Mouse (Mus musculus): ENCODE data around the gene 1600002K03Rik. TPM values are rescaled to one million over a fixed set of nuclear protein-coding genes. Genes with fewer than 3 reads are reported as not detected.

Gene 1600002K03Rik
- total and polyA plus RNA-seq, 2 experiments: 5.1 to 10.0 TPM

GRCm38 (mm10) chr10:80139975-80140665 is 32.6 kb upstream of the 1600002K03Rik start:
- H3K4me1 ChIP-seq (ENCODE audit: control insufficient read depth, insufficient read depth, low read length): peaks cover 20% of the 10 kb centered on the region
- H3K27me3 ChIP-seq (ENCODE audit: control insufficient read depth, insufficient read depth, low read length): no peaks in the 10 kb centered on the region
- no peak overlapping the region for H3K27ac ChIP-seq (replicated peaks; ENCODE audit: insufficient read depth, low read depth, low read length)
- H3K4me3 ChIP-seq (ENCODE audit: insufficient read depth, low read depth, low read length): no peak overlapping the region
- 86% methylated on average over 11 of the region's 11 CpGs for WGBS
- H3K9ac ChIP-seq (ENCODE audit: low read depth, low read length): no peak overlapping the region
- H3K36me3 ChIP-seq (ENCODE audit: control insufficient read depth, insufficient read depth, low read length): peaks cover 3% of the 10 kb centered on the region; the same call in 1 of the 2 replicates
- H3K79me2 ChIP-seq (ENCODE audit: control insufficient read depth, insufficient read depth, low read length): peaks cover 17% of the 10 kb centered on the region
- DNase-seq (ENCODE audit: extremely low read depth, low read depth, low spot score): no peak
- no peak for TF ChIP-seq CTCF (IDR thresholded peaks at IDR 0.05; ENCODE audit: low read depth, low read length)
- no peak for TF ChIP-seq POLR2A (IDR thresholded peaks at IDR 0.05; ENCODE audit: extremely low read depth, insufficient read depth, low read length)

- H3K9ac ChIP-seq (ENCODE audit: low read depth, low read length): peak within 1 kb of the TSS; percentile 67
- peaks cover 20% of the 10 kb centered on the region for H3K79me2 ChIP-seq (ENCODE audit: control insufficient read depth, insufficient read depth, low read length)
- H3K27ac ChIP-seq (replicated peaks; ENCODE audit: insufficient read depth, low read depth, low read length): peak within 1 kb of the TSS; percentile 72
- TF ChIP-seq POLR2A (IDR thresholded peaks at IDR 0.05; ENCODE audit: extremely low read depth, insufficient read depth, low read length) (no peak), CTCF (IDR thresholded peaks at IDR 0.05; ENCODE audit: low read depth, low read length) (no peak)
- 84% methylated on average over 10 of the region's 10 CpGs for WGBS
- H3K36me3 ChIP-seq (ENCODE audit: control insufficient read depth, insufficient read depth, low read length): peaks cover 3% of the 10 kb centered on the region; the same call in 1 of the 2 replicates
- no peaks in the 10 kb centered on the region for H3K27me3 ChIP-seq (ENCODE audit: control insufficient read depth, insufficient read depth, low read length)
- DNase-seq (ENCODE audit: extremely low read depth, low read depth, low spot score): no peak
- peaks cover 23% of the 10 kb centered on the region for H3K4me1 ChIP-seq (ENCODE audit: control insufficient read depth, insufficient read depth, low read length)
- peak within 1 kb of the TSS; percentile 43 for H3K4me3 ChIP-seq (ENCODE audit: insufficient read depth, low read depth, low read length)
These were observed 32.1 kb upstream of the 1600002K03Rik start, which contains the start of gene Cbarp for GRCm38 (mm10) chr10:80140666-80141035. Gene Cbarp, minus strand, starts transcription at chr10:80140835.

GRCm38 (mm10) chr10:80141243-80141642 is 31.5 kb upstream of the 1600002K03Rik start:
- Histone ChIP-seq H3K4me3 (ENCODE audit: insufficient read depth, low read depth, low read length) (peak overlapping the region; percentile 43), H3K27ac (replicated peaks; ENCODE audit: insufficient read depth, low read depth, low read length) (peak overlapping the region; percentile 72), H3K9ac (ENCODE audit: low read depth, low read length) (peak overlapping the region; percentile 67), H3K79me2 (ENCODE audit: control insufficient read depth, insufficient read depth, low read length) (peaks cover 20% of the 10 kb centered on the region), H3K27me3 (ENCODE audit: control insufficient read depth, insufficient read depth, low read length) (no peaks in the 10 kb centered on the region), H3K4me1 (ENCODE audit: control insufficient read depth, insufficient read depth, low read length) (peaks cover 27% of the 10 kb centered on the region), H3K36me3 (ENCODE audit: control insufficient read depth, insufficient read depth, low read length) (peaks cover 3% of the 10 kb centered on the region; the same call in 1 of the 2 replicates)
- peak; percentile 31; the same call in 1 of the 2 replicates for TF ChIP-seq POLR2A (IDR thresholded peaks at IDR 0.05; ENCODE audit: extremely low read depth, insufficient read depth, low read length)
- TF ChIP-seq CTCF (IDR thresholded peaks at IDR 0.05; ENCODE audit: low read depth, low read length): peak; percentile 85
- peak; percentile 83 for DNase-seq (ENCODE audit: extremely low read depth, low read depth, low spot score)
- under 1% methylated on average over 29 of the region's 29 CpGs for WGBS

- Histone ChIP-seq H3K4me3 (ENCODE audit: insufficient read depth, low read depth, low read length) (peak overlapping the region; percentile 84), H3K79me2 (ENCODE audit: control insufficient read depth, insufficient read depth, low read length) (peaks cover 20% of the 10 kb centered on the region), H3K4me1 (ENCODE audit: control insufficient read depth, insufficient read depth, low read length) (peaks cover 31% of the 10 kb centered on the region), H3K36me3 (ENCODE audit: control insufficient read depth, insufficient read depth, low read length) (peaks cover 3% of the 10 kb centered on the region; the same call in 1 of the 2 replicates), H3K27ac (replicated peaks; ENCODE audit: insufficient read depth, low read depth, low read length) (peak overlapping the region; percentile 97), H3K9ac (ENCODE audit: low read depth, low read length) (peak overlapping the region; percentile 96), H3K27me3 (ENCODE audit: control insufficient read depth, insufficient read depth, low read length) (no peaks in the 10 kb centered on the region)
- peak; percentile 95 for DNase-seq (ENCODE audit: extremely low read depth, low read depth, low spot score)
- TF ChIP-seq POLR2A (IDR thresholded peaks at IDR 0.05; ENCODE audit: extremely low read depth, insufficient read depth, low read length): peak; percentile 87
- no peak for TF ChIP-seq CTCF (IDR thresholded peaks at IDR 0.05; ENCODE audit: low read depth, low read length)
- under 1% methylated on average over 43 of the region's 43 CpGs for WGBS
These were observed 30.8 kb upstream of the 1600002K03Rik start for GRCm38 (mm10) chr10:80141786-80142529.

- peak; percentile 80 for DNase-seq (ENCODE audit: extremely low read depth, low read depth, low spot score)
- under 1% methylated on average over 15 of the region's 15 CpGs for WGBS
These were observed 30.2 kb upstream of the 1600002K03Rik start for GRCm38 (mm10) chr10:80142530-80142925.

More at GRCm38 (mm10) chr10:80142530-80142925, 30.2 kb upstream of the 1600002K03Rik start:
- H3K4me1 ChIP-seq (ENCODE audit: control insufficient read depth, insufficient read depth, low read length): peaks cover 35% of the 10 kb centered on the region
- H3K4me3 ChIP-seq (ENCODE audit: insufficient read depth, low read depth, low read length): peak overlapping the region; percentile 84
- H3K27ac ChIP-seq (replicated peaks; ENCODE audit: insufficient read depth, low read depth, low read length): peak overlapping the region; percentile 97
- H3K9ac ChIP-seq (ENCODE audit: low read depth, low read length): peak overlapping the region; percentile 96
- peaks cover 3% of the 10 kb centered on the region; the same call in 1 of the 2 replicates for H3K36me3 ChIP-seq (ENCODE audit: control insufficient read depth, insufficient read depth, low read length)
- peaks cover 20% of the 10 kb centered on the region for H3K79me2 ChIP-seq (ENCODE audit: control insufficient read depth, insufficient read depth, low read length)
- no peak for TF ChIP-seq CTCF (IDR thresholded peaks at IDR 0.05; ENCODE audit: low read depth, low read length)
- 0 out of 2 replicates have a peak, but pooled peaks have one; percentile 12 for TF ChIP-seq POLR2A (IDR thresholded peaks at IDR 0.05; ENCODE audit: extremely low read depth, insufficient read depth, low read length)
- H3K27me3 ChIP-seq (ENCODE audit: control insufficient read depth, insufficient read depth, low read length): no peaks in the 10 kb centered on the region

All from liver, adult 2 months (tissue).